In genomic region chr7:24897224-24897623, GRCm38 (mm10) we compare ENCODE assay signal across 17 mouse cellular contexts. TPM values are rescaled to one million over a fixed set of nuclear protein-coding genes. Genes with fewer than 3 reads are reported as not detected.
A peak's percentile ranks its signal among the peaks of the same experiment; 100 is the strongest.
DNase-seq lines count a peak whose midpoint lies in the region; TF ChIP-seq lines count a peak whose summit lies in the region.
"Had no signal": no experiment of that assay in that cellular context is flagged by ENCODE, and none has a peak within 500 bp of the region (broad histone marks: within the 10 kb centered on the region; RNA-seq: fewer than 3 reads in every experiment).

Gene Cd79a (plus strand): TSS chr7:24897381.

- peaks cover 9% of the 10 kb centered on the region for H3K4me1 ChIP-seq in thymus, adult 2 months (replicated peaks; ENCODE audit: control insufficient read depth, insufficient read depth, low read length)
- no peaks in the 10 kb centered on the region; the same call in 1 of the 2 replicates for H3K4me1 ChIP-seq in small intestine, adult 2 months (ENCODE audit: control insufficient read depth, insufficient read depth, insufficient read length, low read length)

- H3K4me3 ChIP-seq in thymus, adult 2 months (ENCODE audit: control insufficient read depth, insufficient read depth, low read length), result no peak within 1 kb of the TSS
- H3K4me3 ChIP-seq in small intestine, adult 2 months (ENCODE audit: low read depth, low read length), result peak within 1 kb of the TSS; percentile 45; the same call in 1 of the 2 replicates
- H3K4me3 ChIP-seq: forebrain, embryonic 10.5 days; heart, embryonic 10.5 days; lung, embryonic 15.5 days; midbrain, embryonic 10.5 days; myocyte had no signal

- H3K27me3 ChIP-seq in thymus, adult 2 months (ENCODE audit: control insufficient read depth, insufficient read depth, low read length), result no peaks in the 10 kb centered on the region
- H3K27me3 ChIP-seq in small intestine, adult 2 months (ENCODE audit: control insufficient read depth, insufficient read depth, low read length), result no peaks in the 10 kb centered on the region
- H3K27me3 ChIP-seq: lung, embryonic 15.5 days had no signal

- no peaks in the 10 kb centered on the region for H3K36me3 ChIP-seq in thymus, adult 2 months (ENCODE audit: control insufficient read depth, insufficient read depth, low read length)
- H3K36me3 ChIP-seq in small intestine, adult 2 months (ENCODE audit: control insufficient read depth, insufficient read depth, low read length), result no peaks in the 10 kb centered on the region
- H3K36me3 ChIP-seq: heart, embryonic 10.5 days; lung, embryonic 15.5 days had no signal

- 77% methylated on average over 12 of the region's 12 CpGs for WGBS in thymus, adult 2 months
- WGBS in small intestine, adult 2 months, result 71% methylated on average over 12 of the region's 12 CpGs

- no peak for TF ChIP-seq CTCF in thymus, adult 2 months (IDR thresholded peaks at IDR 0.05; ENCODE audit: borderline replicate concordance, control insufficient read depth, extremely low read depth, insufficient read depth, low read length, poor library complexity)
- TF ChIP-seq CTCF in small intestine, adult 2 months (IDR thresholded peaks at IDR 0.05; ENCODE audit: extremely low read depth, insufficient read length, insufficient replicate concordance, low read depth, low read length), result no peak

- no peak within 1 kb of the TSS for H3K27ac ChIP-seq in thymus, adult 2 months (ENCODE audit: control insufficient read depth, insufficient read depth, low read length)
- H3K27ac ChIP-seq in small intestine, adult 2 months (ENCODE audit: insufficient read depth, low read depth, low read length), result no peak within 1 kb of the TSS; the same call in 1 of the 2 replicates
- H3K27ac ChIP-seq: forebrain, embryonic 10.5 days; heart, embryonic 10.5 days; kidney, postnatal 0 days; lung, embryonic 15.5 days; midbrain, embryonic 10.5 days had no signal

- no peak for TF ChIP-seq POLR2A in thymus, adult 2 months (IDR thresholded peaks at IDR 0.05; ENCODE audit: control insufficient read depth, extremely low read depth, insufficient read depth, low read length, poor library complexity)
- no peak for TF ChIP-seq POLR2A in small intestine, adult 2 months (IDR thresholded peaks at IDR 0.05; ENCODE audit: low read depth, low read length)

- peak; percentile 34 for DNase-seq in adrenal gland, postnatal 14 days
- DNase-seq in adrenal gland, adult 18-20 months (ENCODE audit: low spot score in 2 of 2), result no peak
- DNase-seq in thymus, adult 2 months, result no peak
- no peak for DNase-seq in thymus, adult 18-20 months
- DNase-seq in adrenal gland, postnatal 10 days, result no peak
- DNase-seq in left cerebral cortex, adult 9 months (ENCODE audit: low spot score in 2 of 2), result no peak
- no peak for DNase-seq in embryo, embryonic 9.5 days (ENCODE audit: extremely low spot score)
- DNase-seq: adrenal gland, postnatal 36 days; cerebellum, postnatal 14 days; heart, postnatal 4 days had no signal

RNA-seq across cellular contexts. Expression of gene Cd79a, which starts in this region (rescaled TPM):
- total RNA-seq in adrenal gland, postnatal 14 days (2021), result 6.0 and 35.0 TPM in 2 replicates
- total RNA-seq in adrenal gland, adult 18-20 months (2021), result 1 to 10 TPM in 1 of 2 experiments, under 1 TPM in 1; 0.74 to 1.0 TPM
- 38.2 and 44.0 TPM in 2 replicates for polyA plus RNA-seq in thymus, adult 2 months (2012; rRNA removed)
- polyA plus RNA-seq in small intestine, adult 2 months (2012; rRNA removed), result 23.2 and 54.3 TPM in 2 replicates
- 1 to 10 TPM; 9.6 to 9.8 TPM for total RNA-seq in adrenal gland, postnatal 10 days (2021)
